Mouse (Mus musculus) heart, postnatal 0 days (tissue): ENCODE results near the gene Slc17a7. TPM values are rescaled to one million over a fixed set of nuclear protein-coding genes. Genes with fewer than 3 reads are reported as not detected.

Source experiments
- ATAC-seq: fragments of 200-750 bp; cut with Nextera tagmentation; 2 replicates; pipeline ENCODE4 v1.8.0; 2017; ENCODE audit warnings: low read depth, moderate number of reproducible peaks, moderate library complexity; ENCODE audit not compliant: insufficient read depth
- DNase-seq: peaks from one replicate; pipeline ENCODE4 v3.0.0-alpha.2; 2016; ENCODE audit warnings: low spot score
- H3K27ac ChIP-seq: fragments of 300-500 bp; sonication (generic); 2 replicates; pipeline ENCODE4 v1.5.1; 2014; ENCODE audit warnings: low read depth, mild to moderate bottlenecking
- H3K27me3 ChIP-seq: fragments of 300-500 bp; sonication (generic); 2 replicates; pipeline ENCODE4 v1.6.1; 2014; ENCODE audit warnings: low read length, mixed read lengths; ENCODE audit not compliant: control insufficient read depth, insufficient read depth
- H3K36me3 ChIP-seq: fragments of 300-500 bp; sonication (generic); replicated peaks from 2 replicates; pipeline ENCODE4 v1.6.1; 2014; ENCODE audit warnings: low read length, mixed read lengths; ENCODE audit not compliant: control insufficient read depth, insufficient read depth
- H3K4me1 ChIP-seq: fragments of 300-500 bp; sonication (generic); 2 replicates; pipeline ENCODE4 v1.6.1; 2014; ENCODE audit warnings: antibody characterized with exemption; ENCODE audit not compliant: control insufficient read depth, insufficient read depth
- H3K4me2 ChIP-seq: fragments of 300-500 bp; sonication (generic); 2 replicates; pipeline ENCODE4 v1.6.1; 2014; ENCODE audit warnings: low read depth, mild to moderate bottlenecking, low read length, moderate library complexity
- H3K4me3 ChIP-seq: fragments of 300-500 bp; sonication (generic); 2 replicates; pipeline ENCODE4 v1.5.1; 2014; ENCODE audit warnings: low read depth, low read length
- H3K9ac ChIP-seq: fragments of 300-500 bp; sonication (generic); replicated peaks from 2 replicates; pipeline ENCODE4 v1.6.1; 2014; ENCODE audit warnings: low read depth, low read length, mixed read lengths
- H3K9me3 ChIP-seq: fragments of 300-500 bp; sonication (generic); replicated peaks from 2 replicates; pipeline ENCODE4 v1.6.1; 2016; ENCODE audit warnings: low read length; ENCODE audit not compliant: control insufficient read depth
- CTCF ChIP-seq: IDR thresholded peaks from 2 replicates; pipeline ENCODE4 v1.5.1; 2016; ENCODE audit warnings: antibody characterized with exemption, control low read depth, low read depth
- EP300 ChIP-seq: IDR thresholded peaks from 2 replicates; pipeline ENCODE4 v1.6.1; 2016; ENCODE audit warnings: antibody characterized with exemption, low read depth
- WGBS: fragments of 180-500 bp; shearing (Covaris S2); extraction: QIAGEN DNeasy Blood & Tissue Kit; methylation state at CpG from one replicate; pipeline ENCODE4 v1.1.7; 2014; 5-methylcytosine and 5-hydroxymethylcytosine counted together
- polyA plus RNA-seq: library from polyadenylated mRNA; unstranded; fragments of >200 nt; fragmentation: Nextera tagmentation; extraction: Ambion mirVana; gene quantifications from 2 replicates; pipeline ENCODE4 v1.2.1, GENCODE M21; 2015
- total RNA-seq: library from RNA; depleted of rRNA; stranded (reverse); fragments of >200 nt; gene quantifications from 2 replicates; pipeline ENCODE4 v1.2.3, GENCODE M21; 2014; ENCODE audit warnings: low replicate concordance

Slc17a7 gene
- total and polyA plus RNA-seq, 2 experiments from 2014 or later, result 4.3 to 12.7 TPM

- Histone ChIP-seq H3K27ac (0 out of 2 replicates have a peak overlapping the region, but pooled peaks have one; percentile 13), H3K9me3 (no peaks in the 10 kb centered on the region), H3K4me1 (peaks cover 32% of the 10 kb centered on the region), H3K4me3 (no peak overlapping the region), H3K9ac (0 out of 2 replicates have a peak overlapping the region, but pooled peaks have one; percentile 23), H3K27me3 (no peaks in the 10 kb centered on the region), H3K4me2 (peak overlapping the region; percentile 87), H3K36me3 (peaks cover 40% of the 10 kb centered on the region)
- DNase-seq, result no peak
- TF ChIP-seq EP300, result no peak
- ATAC-seq, result no peak
- 72% methylated on average over 17 of the region's 17 CpGs for WGBS
Measured at GRCm38 (mm10) chr7:45126147-45126843, 37.5 kb upstream of the Slc17a7 start.

DNA sequence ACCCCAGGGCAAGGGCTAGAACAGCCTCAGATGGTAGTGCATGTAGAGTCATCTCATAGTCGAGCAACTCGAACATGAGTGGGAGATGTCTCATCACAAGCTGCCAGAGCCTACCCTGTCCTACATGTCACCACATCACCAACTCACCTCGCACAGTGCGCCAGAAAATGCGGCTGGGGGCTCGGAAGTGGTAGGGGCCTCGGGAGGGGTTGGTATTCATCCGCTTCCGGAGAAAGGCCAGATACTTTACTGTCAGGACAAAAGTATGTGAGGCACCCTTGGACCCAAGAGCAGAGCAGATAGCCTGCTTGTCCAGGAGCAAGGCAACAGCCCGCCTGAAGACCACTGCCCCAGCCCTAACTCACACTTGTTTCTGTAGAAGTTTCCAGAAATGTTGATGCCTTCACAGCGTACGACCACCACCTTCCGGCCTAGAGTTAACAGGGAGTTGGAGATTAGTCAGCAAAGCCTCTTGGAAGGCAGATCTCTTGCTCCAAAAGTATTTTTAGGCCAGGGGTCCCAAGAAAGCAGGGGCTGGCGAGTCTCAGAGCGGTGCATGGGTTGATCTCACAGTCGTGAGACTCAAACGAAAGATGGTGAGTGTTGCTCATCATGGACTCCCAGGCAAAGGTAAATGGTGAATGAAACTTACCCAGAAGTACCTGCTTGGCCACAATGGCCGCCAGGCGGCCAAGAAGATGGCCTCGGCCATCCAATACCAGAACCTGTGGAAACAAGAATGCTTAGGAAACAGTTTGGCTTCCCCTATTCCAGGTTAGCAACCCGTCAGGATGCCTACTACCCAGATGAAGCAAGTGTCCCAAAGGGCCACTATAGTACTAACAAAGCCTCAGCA, 36.7 kb upstream of the Slc17a7 start:
- Histone ChIP-seq H3K27ac (peak overlapping the region; percentile 84), H3K9ac (peak overlapping the region; percentile 90; the same call in 1 of the 2 replicates), H3K27me3 (no peaks in the 10 kb centered on the region), H3K4me2 (peak overlapping the region; percentile 87), H3K4me3 (peak overlapping the region; percentile 75), H3K9me3 (no peaks in the 10 kb centered on the region), H3K36me3 (peaks cover 32% of the 10 kb centered on the region), H3K4me1 (peaks cover 32% of the 10 kb centered on the region)
- 23% methylated on average over 21 of the region's 21 CpGs for WGBS
- TF ChIP-seq CTCF, result no peak
- TF ChIP-seq EP300, result no peak
- ATAC-seq (no peak), DNase-seq (no peak)

DNA sequence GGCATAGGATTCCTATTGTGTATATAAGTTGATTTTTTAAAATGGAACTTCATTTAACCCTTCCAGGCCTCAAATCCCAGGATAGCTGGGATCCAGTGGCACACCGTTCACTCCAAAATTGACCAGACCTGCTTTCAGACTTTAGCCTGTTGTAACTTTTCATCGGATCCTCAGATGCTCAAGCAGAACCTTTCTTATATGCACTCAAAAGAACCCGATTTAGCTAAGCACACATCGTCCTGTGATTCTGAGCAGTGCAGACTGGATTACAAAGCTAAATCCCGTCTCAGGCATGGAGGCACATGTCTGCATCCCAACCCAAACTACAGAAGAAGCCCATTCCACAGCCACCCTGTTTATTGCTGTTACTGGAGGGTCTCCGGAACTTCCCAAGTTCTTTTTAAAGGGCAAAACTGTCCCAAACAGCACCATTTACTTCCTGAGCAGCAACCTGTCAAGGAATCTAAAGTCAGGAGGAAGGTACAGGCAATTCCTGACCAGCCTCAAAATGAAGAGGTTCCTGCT, 36.0 kb upstream of the Slc17a7 start:
- Histone ChIP-seq H3K27me3 (no peaks in the 10 kb centered on the region), H3K9ac (peak overlapping the region; percentile 90), H3K4me1 (peaks cover 32% of the 10 kb centered on the region), H3K4me3 (peak overlapping the region; percentile 75), H3K9me3 (no peaks in the 10 kb centered on the region), H3K36me3 (peaks cover 25% of the 10 kb centered on the region), H3K4me2 (peak overlapping the region; percentile 87), H3K27ac (peak overlapping the region; percentile 84)
- ATAC-seq, result no peak
- TF ChIP-seq EP300 (no peak), CTCF (no peak)
- no peak for DNase-seq
- 1% methylated on average over 6 of the region's 6 CpGs for WGBS

- peaks cover 23% of the 10 kb centered on the region for H3K4me1 ChIP-seq
- peak within 1 kb of the TSS; percentile 84 for H3K27ac ChIP-seq
- H3K4me2 ChIP-seq, result peak within 1 kb of the TSS; percentile 87
- ATAC-seq (peak; percentile 90), DNase-seq (peak; percentile 98)
- no peaks in the 10 kb centered on the region for H3K27me3 ChIP-seq
- H3K9ac ChIP-seq, result peak within 1 kb of the TSS; percentile 90
- H3K9me3 ChIP-seq, result no peaks in the 10 kb centered on the region
- TF ChIP-seq EP300, result peak; percentile 77; the same call in 1 of the 2 replicates
- TF ChIP-seq CTCF, result peak; percentile 83
- H3K4me3 ChIP-seq, result peak within 1 kb of the TSS; percentile 75
- WGBS, result under 1% methylated on average over 48 of the region's 48 CpGs
- peaks cover 23% of the 10 kb centered on the region for H3K36me3 ChIP-seq
Measured at GRCm38 (mm10) chr7:45128624-45129246, 35.0 kb upstream of the Slc17a7 start, which contains the start of gene Rpl13a. Gene Rpl13a, minus strand, starts transcription at chr7:45128761.

DNA sequence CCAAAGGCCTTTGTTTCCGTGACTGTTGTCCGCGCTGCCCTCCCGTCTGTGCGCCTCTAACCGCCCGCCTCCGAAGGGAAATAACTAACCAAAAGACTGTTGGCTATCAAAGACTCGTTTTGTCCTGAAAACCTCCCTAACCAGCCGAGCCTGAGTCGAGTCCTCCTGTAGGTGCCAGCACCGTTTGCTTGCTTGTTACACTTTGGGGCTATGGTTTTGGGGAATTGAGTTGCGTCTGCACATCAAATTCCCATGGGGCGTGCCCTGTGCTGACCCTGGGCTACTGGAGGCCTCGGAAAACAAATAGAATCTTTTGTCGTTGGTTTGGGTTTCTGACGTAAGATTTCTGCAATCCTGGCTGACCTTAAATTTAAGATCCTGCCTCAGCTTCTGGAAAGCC, 34.4 kb upstream of the Slc17a7 start:
- H3K4me1 ChIP-seq, result peaks cover 23% of the 10 kb centered on the region
- peaks cover 23% of the 10 kb centered on the region for H3K36me3 ChIP-seq
- H3K4me2 ChIP-seq, result peak overlapping the region; percentile 63
- ATAC-seq, result peak; percentile 0; the same call in 1 of the 2 replicates
- H3K27ac ChIP-seq, result peak overlapping the region; percentile 81
- peak; percentile 57 for DNase-seq
- H3K27me3 ChIP-seq, result no peaks in the 10 kb centered on the region
- no peak for TF ChIP-seq CTCF
- TF ChIP-seq EP300, result no peak
- no peaks in the 10 kb centered on the region for H3K9me3 ChIP-seq
- peak overlapping the region; percentile 52 for H3K9ac ChIP-seq
- WGBS, result 6% methylated on average over 17 of the region's 17 CpGs
- peak overlapping the region; percentile 45 for H3K4me3 ChIP-seq
